Mouse (Mus musculus) MEL (cell line): ENCODE measurements around the gene BC051019. TPM values are rescaled to one million over a fixed set of nuclear protein-coding genes. Genes with fewer than 3 reads are reported as not detected.

ENCODE experiments used
- DNase-seq: peaks from one replicate; pipeline ENCODE4 v3.0.0; 2011; ENCODE audit warnings: low read depth, low spot score
- H3K27ac ChIP-seq: 2 replicates; pipeline ENCODE4 v1.5.1; 2012; ENCODE audit warnings: low read depth, mild to moderate bottlenecking, control low read depth, low read length, moderate library complexity; ENCODE audit not compliant: control insufficient read depth
- H3K27me3 ChIP-seq, 2 experiments: fragments of 150-350 bp in 1 of 2; sonication (generic) in 1 of 2; 2 replicates each; pipeline ENCODE4 v1.6.1; 2012; ENCODE audit warnings: low read length in 2 of 2, mild to moderate bottlenecking in 2 of 2, improper control_type of control experiment in 1 of 2, moderate library complexity in 1 of 2; ENCODE audit not compliant: insufficient read depth in 2 of 2, control insufficient read depth in 1 of 2
- H3K36me3 ChIP-seq, 2 experiments: 2 replicates each; pipeline ENCODE4 v1.6.1; 2012 to 2014; ENCODE audit warnings: low read length in 2 of 2, improper control_type of control experiment in 1 of 2, inconsistent platforms in 1 of 2, mild to moderate bottlenecking in 1 of 2; ENCODE audit not compliant: insufficient read depth in 2 of 2, control insufficient read depth in 1 of 2
- H3K4me1 ChIP-seq, 2 experiments: fragments of 150-350 bp in 1 of 2; sonication (generic) in 1 of 2; 2 replicates each; pipeline ENCODE4 v1.6.1; 2012; ENCODE audit warnings: low read length in 2 of 2, improper control_type of control experiment in 1 of 2, mild to moderate bottlenecking in 1 of 2; ENCODE audit not compliant: insufficient read depth in 2 of 2, control insufficient read depth in 1 of 2
- H3K4me3 ChIP-seq, 2 experiments: fragments of 150-350 bp in 1 of 2; sonication (generic) in 1 of 2; 2 replicates each; pipeline ENCODE4 v1.5.1; 2012; ENCODE audit warnings: low read depth in 2 of 2, low read length in 2 of 2, mild to moderate bottlenecking in 2 of 2, moderate library complexity in 2 of 2, control low read depth in 1 of 2, improper control_type of control experiment in 1 of 2; ENCODE audit not compliant: control insufficient read depth in 1 of 2, insufficient read depth in 1 of 2
- H3K79me2 ChIP-seq: 2 replicates; pipeline ENCODE4 v1.6.1; 2012; ENCODE audit warnings: mild to moderate bottlenecking, low read length, moderate library complexity; ENCODE audit not compliant: control insufficient read depth, poor library complexity, insufficient read depth
- H3K9ac ChIP-seq: 2 replicates; pipeline ENCODE4 v1.6.1; 2012; ENCODE audit warnings: low read depth, mild to moderate bottlenecking, control low read depth, low read length, moderate library complexity; ENCODE audit not compliant: control insufficient read depth, poor library complexity, severe bottlenecking
- H3K9me3 ChIP-seq: fragments of 150-350 bp; sonication (generic); replicated peaks from 2 replicates; pipeline ENCODE4 v1.6.1; 2012; ENCODE audit warnings: mild to moderate bottlenecking, low read length, improper control_type of control experiment, moderate library complexity; ENCODE audit not compliant: insufficient read depth
- BHLHE40 ChIP-seq: IDR thresholded peaks from 2 replicates; pipeline ENCODE4 v1.6.1; 2012; ENCODE audit warnings: low read depth, mild to moderate bottlenecking, inconsistent platforms, low read length, improper control_type of control experiment, borderline replicate concordance
- CHD1 ChIP-seq: IDR thresholded peaks from 2 replicates; pipeline ENCODE4 v1.6.1; 2012; ENCODE audit warnings: low read depth, mild to moderate bottlenecking, inconsistent platforms, low read length, improper control_type of control experiment
- E2F4 ChIP-seq: IDR thresholded peaks from 2 replicates; pipeline ENCODE4 v1.6.1; 2011; ENCODE audit warnings: low read depth, low read length, improper control_type of control experiment, borderline replicate concordance
- ETS1 ChIP-seq: IDR thresholded peaks from 2 replicates; pipeline ENCODE4 v1.6.1; 2012; ENCODE audit warnings: low read depth, mild to moderate bottlenecking, inconsistent platforms, low read length, improper control_type of control experiment, moderate library complexity
- GATA1 ChIP-seq: IDR thresholded peaks from 2 replicates; pipeline ENCODE4 v1.6.1; 2011; ENCODE audit warnings: low read depth, low read length, improper control_type of control experiment
- HCFC1 ChIP-seq: IDR thresholded peaks from 2 replicates; pipeline ENCODE4 v1.6.1; 2012; ENCODE audit warnings: low read depth, mild to moderate bottlenecking, inconsistent platforms, low read length, improper control_type of control experiment, moderate library complexity
- KAT2A ChIP-seq: conservative IDR thresholded peaks from 2 replicates; pipeline ENCODE4 v1.6.1; 2012; ENCODE audit warnings: low read depth, low read length, improper control_type of control experiment, inconsistent platforms
- MAFK ChIP-seq: IDR thresholded peaks from 2 replicates; pipeline ENCODE4 v1.6.1; 2011; ENCODE audit warnings: low read depth, mild to moderate bottlenecking, low read length, improper control_type of control experiment, borderline replicate concordance
- MAX ChIP-seq: IDR thresholded peaks from 2 replicates; pipeline ENCODE4 v1.6.1; 2011; ENCODE audit warnings: low read length, improper control_type of control experiment
- MEF2A ChIP-seq: IDR thresholded peaks from 2 replicates; pipeline ENCODE4 v1.6.1; 2014; ENCODE audit warnings: low read depth, mild to moderate bottlenecking, inconsistent platforms, low read length, improper control_type of control experiment; ENCODE audit not compliant: poor library complexity, insufficient replicate concordance, severe bottlenecking; ENCODE audit errors: extremely low read depth
- MYC ChIP-seq: IDR thresholded peaks from 2 replicates; pipeline ENCODE4 v1.6.1; 2011; ENCODE audit warnings: low read depth, mild to moderate bottlenecking, low read length, improper control_type of control experiment, moderate library complexity
- NELFE ChIP-seq: IDR thresholded peaks from 2 replicates; pipeline ENCODE4 v1.6.1; 2011; ENCODE audit warnings: low read depth, low read length, improper control_type of control experiment
- NRF1 ChIP-seq: IDR thresholded peaks from 2 replicates; pipeline ENCODE4 v1.6.1; 2014; ENCODE audit warnings: low read depth, mild to moderate bottlenecking, inconsistent platforms, low read length, improper control_type of control experiment, moderate library complexity; ENCODE audit not compliant: poor library complexity, insufficient read depth, severe bottlenecking
- POLR2A ChIP-seq, 2 experiments: IDR thresholded peaks; 2 replicates each; pipeline ENCODE4 v1.6.1; 2011 to 2012; ENCODE audit warnings: low read length in 2 of 2, mild to moderate bottlenecking in 2 of 2, control low read depth in 1 of 2, improper control_type of control experiment in 1 of 2, low read depth in 1 of 2, moderate library complexity in 1 of 2; ENCODE audit not compliant: control insufficient read depth in 1 of 2, insufficient read depth in 1 of 2, poor library complexity in 1 of 2
- POLR2AphosphoS2 ChIP-seq: IDR thresholded peaks from 2 replicates; pipeline ENCODE4 v1.6.1; 2011; ENCODE audit warnings: low read length, improper control_type of control experiment
- POLR2AphosphoS5 ChIP-seq: IDR thresholded peaks from 2 replicates; pipeline ENCODE4 v1.6.1; 2012; ENCODE audit warnings: low read depth, borderline replicate concordance, mild to moderate bottlenecking, inconsistent platforms, low read length, moderate library complexity, mixed read lengths
- RCOR1 ChIP-seq: IDR thresholded peaks from 2 replicates; pipeline ENCODE4 v1.6.1; 2012; ENCODE audit warnings: low read depth, mild to moderate bottlenecking, inconsistent platforms, low read length, improper control_type of control experiment
- SMC3 ChIP-seq: IDR thresholded peaks from 2 replicates; pipeline ENCODE4 v1.6.1; 2011; ENCODE audit warnings: low read depth, low read length, improper control_type of control experiment
- TAL1 ChIP-seq: IDR thresholded peaks from 2 replicates; pipeline ENCODE4 v1.6.1; 2012; ENCODE audit warnings: mild to moderate bottlenecking, inconsistent platforms, low read length, moderate library complexity, mixed read lengths
- TBP ChIP-seq: IDR thresholded peaks from 2 replicates; pipeline ENCODE4 v1.8.0; 2011; ENCODE audit warnings: low read depth, low read length, improper control_type of control experiment
- USF2 ChIP-seq, 2 experiments: IDR thresholded peaks; 2 replicates each; pipeline ENCODE4 v1.6.1; 2011 to 2012; ENCODE audit warnings: improper control_type of control experiment in 2 of 2, low read length in 2 of 2, borderline replicate concordance in 1 of 2, inconsistent platforms in 1 of 2, low read depth in 1 of 2, mild to moderate bottlenecking in 1 of 2; ENCODE audit not compliant: insufficient read depth in 1 of 2
- ZKSCAN1 ChIP-seq: IDR thresholded peaks from 2 replicates; pipeline ENCODE4 v1.6.1; 2012; ENCODE audit warnings: low read depth, mild to moderate bottlenecking, inconsistent platforms, low read length, improper control_type of control experiment, moderate library complexity
- polyA plus RNA-seq, 2 experiments: library from polyadenylated mRNA; stranded (reverse) in 1 of 2; unstranded in 1 of 2; fragments of >175 nt in 1 of 2; fragments of >200 nt in 1 of 2; gene quantifications; 2 replicates each; pipeline versions ENCODE4 v1.2.1 to v1.2.4; 2012; ENCODE audit warnings: low replicate concordance in 2 of 2, low read depth in 1 of 2; ENCODE audit not compliant: insufficient read length in 2 of 2, insufficient read depth in 1 of 2, missing spikeins in 1 of 2
- total RNA-seq: library from RNA; depleted of rRNA; stranded (reverse); fragments of 300-350 nt; gene quantifications from 2 replicates; pipeline ENCODE4 v1.2.3, GENCODE M21; 2012

BC051019 gene
- total and polyA plus RNA-seq, 3 experiments: 0.39 TPM; not detected in 2

DNA sequence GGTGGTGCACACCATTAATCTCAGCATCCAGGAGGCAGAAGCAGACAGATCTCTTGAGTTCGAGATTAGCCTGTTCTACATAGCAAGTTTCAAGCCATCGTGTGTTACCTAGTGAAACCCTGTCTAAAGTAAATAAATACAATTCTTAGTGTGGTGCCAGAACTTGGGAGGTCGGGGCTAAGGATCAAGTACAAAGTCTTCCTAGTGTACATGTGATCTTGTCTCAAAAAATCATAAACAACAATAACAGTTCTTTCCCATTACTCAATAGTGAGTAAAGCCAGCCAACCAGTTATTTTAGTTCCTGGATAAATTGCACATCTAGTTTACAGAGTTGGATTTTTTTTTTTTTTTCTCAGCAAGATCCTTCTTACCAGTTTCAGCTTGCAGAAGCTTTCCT, 19.2 kb downstream of the BC051019 start:
- H3K4me3 ChIP-seq: peak overlapping the region; percentile 72 to 88
- H3K27ac ChIP-seq: no peak overlapping the region

DNA sequence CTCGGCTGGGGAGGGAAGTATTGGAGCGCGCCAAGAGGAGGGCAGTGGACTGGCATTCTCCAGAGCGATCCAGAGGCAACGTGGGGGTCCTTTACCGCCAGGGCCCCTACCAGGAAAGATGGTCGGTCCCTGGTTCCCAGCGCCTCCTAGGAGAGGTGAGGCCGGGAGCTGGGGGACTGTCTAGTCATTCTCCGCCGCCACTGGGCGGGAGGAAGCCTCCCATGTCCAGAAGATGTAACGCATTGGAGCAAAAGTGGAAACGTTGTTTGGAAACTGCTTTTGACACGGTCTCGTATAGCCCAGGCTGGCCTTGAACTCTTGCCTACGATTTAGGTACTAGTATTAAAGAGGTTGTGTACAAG, 19.7 kb downstream of the BC051019 start:
- no peak for DNase-seq
- no peaks in the 10 kb centered on the region for H3K27me3 ChIP-seq
- H3K4me3 ChIP-seq: peak overlapping the region; percentile 72 to 88
- TF ChIP-seq TBP (0 out of 2 replicates have a peak, but pooled peaks have one; percentile 22), HCFC1 (no peak)
- TF ChIP-seq, all 39 proteins: peak for 1
- no peaks in the 10 kb centered on the region for H3K9me3 ChIP-seq
- H3K79me2 ChIP-seq: peaks cover 4% of the 10 kb centered on the region
- H3K4me1 ChIP-seq: peaks cover 3 to 23% of the 10 kb centered on the region in 2 experiments; a peak in 3 of 4 replicates
- peak overlapping the region; percentile 56 for H3K27ac ChIP-seq
- H3K9ac ChIP-seq: peak overlapping the region; percentile 90
- H3K36me3 ChIP-seq: peaks cover 0 to 22% of the 10 kb centered on the region in 2 experiments; a peak in 2 of 4 replicates

More for the DNA sequence above, 19.2 kb downstream of the BC051019 start:
- no peak for DNase-seq
- no peaks in the 10 kb centered on the region for H3K9me3 ChIP-seq
- H3K36me3 ChIP-seq: peaks cover 0 to 22% of the 10 kb centered on the region in 2 experiments; a peak in 3 of 4 replicates
- no peaks in the 10 kb centered on the region for H3K27me3 ChIP-seq
- peaks cover 3 to 23% of the 10 kb centered on the region in 2 experiments; a peak in 3 of 4 replicates for H3K4me1 ChIP-seq
- no peak for TF ChIP-seq POLR2AphosphoS5
- TF ChIP-seq, all 39 proteins: peak for 0
- Histone ChIP-seq H3K9ac (peak overlapping the region; percentile 90), H3K79me2 (peaks cover 4% of the 10 kb centered on the region)

DNA sequence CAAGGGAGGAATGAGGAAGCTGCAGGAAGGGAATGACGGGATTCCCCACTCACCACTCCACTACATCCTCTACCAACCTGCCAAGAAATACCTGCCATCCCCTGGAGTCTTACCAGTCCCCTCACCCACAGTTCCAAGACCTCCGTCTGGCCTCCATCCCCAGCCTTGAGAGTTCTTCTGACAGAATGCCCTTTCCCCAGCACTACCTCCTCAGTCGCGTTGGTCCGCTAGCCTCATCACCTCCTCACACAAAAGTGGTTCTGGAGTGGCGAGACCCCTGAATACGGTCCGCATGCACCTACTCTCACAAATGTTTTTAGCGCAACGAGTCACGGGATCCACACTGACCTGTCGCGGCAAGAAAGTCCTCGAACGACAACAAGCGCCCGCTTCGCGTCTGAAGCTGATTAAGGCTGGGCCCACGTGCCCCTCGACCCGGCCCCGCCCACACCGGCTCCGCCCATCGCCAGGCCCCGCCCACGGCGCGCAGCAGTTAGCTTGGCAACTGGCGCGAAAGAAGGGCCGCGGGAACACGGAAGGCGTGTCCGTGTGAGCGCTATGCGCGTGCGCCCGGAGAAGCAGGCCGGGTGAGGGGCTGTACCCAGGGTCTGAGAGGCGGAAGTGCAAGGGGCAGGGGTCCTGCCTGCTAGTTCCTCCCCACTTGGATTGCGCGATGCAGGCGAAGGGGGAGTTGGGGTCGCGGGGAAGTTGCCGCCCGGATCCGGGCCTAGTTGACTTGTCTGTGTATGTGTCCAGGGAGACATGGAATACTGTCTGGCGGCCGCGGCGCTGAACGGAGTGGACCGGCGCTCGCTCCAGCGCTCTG, 20.2 kb downstream of the BC051019 start, which contains the start of the genes St5 and Akip1:
TSS of gene St5 (minus strand) at position 416 of the 826 bp plus-strand sequence.
TSS of gene Akip1 (plus strand) at position 501 of the 826 bp plus-strand sequence.
- peak within 1 kb of the TSS; percentile 56 for H3K27ac ChIP-seq
- peaks cover 4% of the 10 kb centered on the region for H3K79me2 ChIP-seq
- H3K4me1 ChIP-seq: peaks cover 3 to 25% of the 10 kb centered on the region in 2 experiments
- H3K36me3 ChIP-seq: peaks cover 0 to 22% of the 10 kb centered on the region in 2 experiments; a peak in 2 of 4 replicates
- no peaks in the 10 kb centered on the region for H3K9me3 ChIP-seq
- peak; percentile 97 for DNase-seq
- H3K27me3 ChIP-seq: no peaks in the 10 kb centered on the region
- peak within 1 kb of the TSS; percentile 90 for H3K9ac ChIP-seq
- H3K4me3 ChIP-seq: peak within 1 kb of the TSS; percentile 72 to 88
- TF ChIP-seq TAL1 (no peak), CHD1 (no peak), MAFK (no peak), MYC (peak; percentile 50; the same call in 1 of the 2 replicates), MAX (peak; percentile 98), ZKSCAN1 (no peak), NELFE (peak; percentile 80), SMC3 (no peak), POLR2A (IDR thresholded peaks at IDR 0.05; ENCODE audit: control insufficient read depth in 1 of 2, insufficient read depth in 1 of 2, low read depth in 1 of 2, low read length in 2 of 2, poor library complexity in 1 of 2) (peak; percentile 85 to 91), NRF1 (peak; percentile 96), POLR2AphosphoS2 (peak; percentile 41; the same call in 1 of the 2 replicates), ETS1 (0 out of 2 replicates have a peak, but pooled peaks have one; percentile 37), USF2 (IDR thresholded peaks at IDR 0.05; ENCODE audit: borderline replicate concordance in 1 of 2, insufficient read depth in 1 of 2, low read depth in 1 of 2, low read length in 2 of 2) (peak in 1 of 2 experiments; percentile 53; a peak in 1 of 4 replicates), E2F4 (peak; percentile 59; the same call in 1 of the 2 replicates), KAT2A (no peak; the same call in 1 of the 2 replicates), MEF2A (no peak), TBP (no peak), POLR2AphosphoS5 (no peak), GATA1 (no peak), RCOR1 (no peak), BHLHE40 (peak; percentile 81)
